Mouse (Mus musculus) hindbrain, embryonic 14.5 days (tissue): ENCODE measurements at regions not wholly inside any gene's neighbourhood (a gene's known extent, or its start where the extent isn't known, plus 50 kb on each side); places are given as distances from the start of the nearest gene placed in this dataset.
A peak's percentile ranks its signal among the peaks of the same experiment; 100 is the strongest.

ENCODE experiments used
- ATAC-seq: fragments of 200-750 bp; cut with Nextera tagmentation; 2 replicates; pipeline ENCODE4 v1.8.0; 2017; ENCODE audit warnings: moderate number of reproducible peaks, mild to moderate bottlenecking, moderate TSS enrichment, moderate library complexity; ENCODE audit not compliant: low FRiP score
- DNase-seq: peaks from one replicate; pipeline ENCODE4 v3.0.0-alpha.2; 2015; ENCODE audit warnings: low spot score
- H3K27ac ChIP-seq: fragments of 300-500 bp; sonication (generic); 2 replicates; pipeline ENCODE4 v1.5.1; 2014; ENCODE audit warnings: mild to moderate bottlenecking, moderate library complexity
- H3K27me3 ChIP-seq: fragments of 300-500 bp; sonication (generic); 2 replicates; pipeline ENCODE4 v1.6.1; 2014; ENCODE audit warnings: mild to moderate bottlenecking, low read length, mixed read lengths; ENCODE audit not compliant: control insufficient read depth, insufficient read depth
- H3K36me3 ChIP-seq: fragments of 300-500 bp; sonication (generic); replicated peaks from 2 replicates; pipeline ENCODE4 v1.6.1; 2014; ENCODE audit not compliant: control insufficient read depth, insufficient read depth
- H3K4me1 ChIP-seq: fragments of 300-500 bp; sonication (generic); replicated peaks from 2 replicates; pipeline ENCODE4 v1.6.1; 2014; ENCODE audit warnings: antibody characterized with exemption, low read length, mixed read lengths; ENCODE audit not compliant: control insufficient read depth, insufficient read depth
- H3K4me2 ChIP-seq: fragments of 300-500 bp; sonication (generic); replicated peaks from 2 replicates; pipeline ENCODE4 v1.6.1; 2014; ENCODE audit warnings: mild to moderate bottlenecking, moderate library complexity
- H3K4me3 ChIP-seq: fragments of 300-500 bp; sonication (generic); replicated peaks from 2 replicates; pipeline ENCODE4 v1.5.1; 2014; ENCODE audit warnings: mild to moderate bottlenecking, low read length
- H3K9ac ChIP-seq: fragments of 300-500 bp; sonication (generic); 2 replicates; pipeline ENCODE4 v1.6.1; 2014
- H3K9me3 ChIP-seq: fragments of 300-500 bp; sonication (generic); 2 replicates; pipeline ENCODE4 v1.6.1; 2016; ENCODE audit warnings: low read length; ENCODE audit not compliant: control insufficient read depth
- WGBS: fragments of 180-500 bp; shearing (Covaris S2); extraction: QIAGEN DNeasy Blood & Tissue Kit; methylation state at CpG from one replicate; pipeline ENCODE4 v1.1.7; 2014; 5-methylcytosine and 5-hydroxymethylcytosine counted together

DNA sequence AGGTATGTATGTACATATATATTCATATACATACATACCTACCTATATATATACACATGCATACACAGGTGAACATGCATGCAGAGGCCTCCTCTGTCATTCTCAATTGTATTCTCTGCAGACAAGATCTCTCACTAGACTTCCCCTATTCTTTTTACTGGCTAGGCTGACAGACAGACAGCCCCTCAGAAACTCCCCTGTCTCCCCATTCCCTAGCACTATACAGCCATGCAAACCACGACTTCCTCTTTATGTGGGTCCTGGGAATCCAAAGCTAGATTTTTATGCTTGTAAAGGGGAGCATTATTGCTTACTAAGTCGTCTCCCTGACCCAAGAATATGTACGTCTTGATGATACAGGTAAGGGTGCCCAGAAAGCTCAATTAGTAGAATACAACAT, 86.9 kb downstream of the Fam124b start:
- 77% methylated on average over 3 of the region's 3 CpGs for WGBS
- no peak for ATAC-seq
- Histone ChIP-seq H3K4me3 (no peak overlapping the region), H3K4me2 (no peak overlapping the region), H3K9ac (no peak overlapping the region), H3K36me3 (no peaks in the 10 kb centered on the region), H3K27ac (no peak overlapping the region), H3K9me3 (no peaks in the 10 kb centered on the region), H3K27me3 (no peaks in the 10 kb centered on the region), H3K4me1 (no peaks in the 10 kb centered on the region)
- DNase-seq = no peak

DNA sequence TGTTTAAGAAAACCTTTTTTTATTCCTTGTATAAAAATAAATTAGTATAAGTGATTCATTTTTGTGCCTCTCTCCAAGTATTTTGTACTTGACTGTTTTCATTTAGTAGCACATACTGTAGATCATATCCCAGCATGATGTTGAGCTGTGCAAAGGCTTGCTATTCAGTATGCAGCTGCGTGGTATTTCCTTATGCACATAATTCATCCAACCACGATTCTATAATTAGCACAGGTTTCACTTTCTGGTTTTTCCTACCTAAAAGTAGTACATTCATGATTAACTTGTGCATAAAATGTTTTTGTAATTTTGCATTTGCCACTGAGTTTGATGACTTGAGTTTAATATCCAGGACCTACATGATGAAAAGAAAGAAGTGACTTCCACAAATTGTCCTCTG, 94.3 kb downstream of the Fam124b start:
- Histone ChIP-seq H3K4me3 (no peak overlapping the region), H3K36me3 (no peaks in the 10 kb centered on the region), H3K4me1 (no peaks in the 10 kb centered on the region), H3K4me2 (no peak overlapping the region), H3K9ac (no peak overlapping the region), H3K9me3 (no peaks in the 10 kb centered on the region), H3K27ac (no peak overlapping the region), H3K27me3 (no peaks in the 10 kb centered on the region)
- no peak for ATAC-seq
- WGBS = 87% methylated on average over 2 of the region's 2 CpGs
- peak; percentile 18 for DNase-seq

DNA sequence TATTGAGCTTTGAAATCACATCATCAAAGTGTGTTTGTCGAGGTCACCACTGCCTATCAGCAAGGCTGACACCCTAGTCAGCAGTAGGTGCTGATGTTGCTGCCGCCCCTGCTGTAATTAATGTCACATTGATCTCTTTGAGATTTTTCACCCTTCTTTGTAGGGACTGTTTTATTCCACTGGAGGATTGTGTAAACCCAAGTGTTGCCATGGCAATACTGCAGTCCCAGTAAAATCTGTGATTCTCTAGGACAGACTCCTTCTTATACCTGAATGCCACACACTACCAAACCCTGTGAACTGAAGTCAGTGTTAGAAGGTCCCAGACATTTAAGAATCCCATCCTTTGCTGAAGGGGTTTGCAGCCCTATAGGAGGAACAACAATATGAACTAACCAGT, 102.4 kb downstream of the Fam124b start:
- WGBS = 40% methylated on average over 2 of the region's 2 CpGs
- Histone ChIP-seq H3K27me3 (no peaks in the 10 kb centered on the region), H3K9ac (no peak overlapping the region), H3K27ac (no peak overlapping the region), H3K4me3 (no peak overlapping the region), H3K4me2 (no peak overlapping the region), H3K36me3 (no peaks in the 10 kb centered on the region), H3K4me1 (no peaks in the 10 kb centered on the region), H3K9me3 (no peaks in the 10 kb centered on the region)
- ATAC-seq (no peak), DNase-seq (no peak)

DNA sequence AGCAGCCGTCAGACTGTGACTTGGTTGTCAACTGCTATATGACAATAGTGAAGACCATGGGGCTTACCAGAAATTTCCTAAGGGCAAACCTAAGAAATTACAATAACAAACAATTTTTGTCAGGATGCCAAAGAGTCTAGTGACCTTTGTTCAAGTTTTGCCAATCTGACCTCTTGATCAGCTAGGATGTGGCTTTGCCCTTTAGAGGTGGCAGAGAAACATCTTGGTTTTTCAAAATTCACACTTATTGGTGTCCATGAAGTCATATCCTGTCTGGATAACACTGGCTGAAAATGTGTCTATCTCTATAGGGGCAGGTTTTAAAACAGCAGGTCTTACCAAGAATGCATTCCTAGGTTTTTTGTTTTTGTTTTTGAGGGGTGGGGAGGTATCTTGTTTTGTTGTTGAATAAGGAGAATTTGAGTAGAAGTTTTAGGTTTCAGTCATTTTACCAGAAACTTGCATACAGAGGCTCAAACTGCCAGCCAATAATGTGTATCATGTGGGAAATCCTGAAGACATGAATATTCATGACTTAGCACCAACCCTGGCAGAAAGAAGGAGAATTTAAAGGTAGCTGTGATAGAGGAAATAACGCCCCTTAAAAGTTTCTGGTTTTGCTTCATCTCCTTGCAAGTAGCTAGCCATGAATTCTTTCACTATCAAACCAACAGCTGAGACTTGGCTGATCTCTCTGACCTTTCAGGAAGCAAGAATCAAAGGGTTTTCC, 110.4 kb downstream of the Fam124b start:
- Histone ChIP-seq H3K4me1 (no peaks in the 10 kb centered on the region), H3K4me2 (no peak overlapping the region), H3K27me3 (no peaks in the 10 kb centered on the region), H3K9me3 (no peaks in the 10 kb centered on the region), H3K4me3 (no peak overlapping the region), H3K36me3 (no peaks in the 10 kb centered on the region), H3K27ac (no peak overlapping the region), H3K9ac (no peak overlapping the region)
- 80% methylated on average over 2 of the region's 2 CpGs for WGBS
- no peak for DNase-seq
- ATAC-seq = no peak

DNA sequence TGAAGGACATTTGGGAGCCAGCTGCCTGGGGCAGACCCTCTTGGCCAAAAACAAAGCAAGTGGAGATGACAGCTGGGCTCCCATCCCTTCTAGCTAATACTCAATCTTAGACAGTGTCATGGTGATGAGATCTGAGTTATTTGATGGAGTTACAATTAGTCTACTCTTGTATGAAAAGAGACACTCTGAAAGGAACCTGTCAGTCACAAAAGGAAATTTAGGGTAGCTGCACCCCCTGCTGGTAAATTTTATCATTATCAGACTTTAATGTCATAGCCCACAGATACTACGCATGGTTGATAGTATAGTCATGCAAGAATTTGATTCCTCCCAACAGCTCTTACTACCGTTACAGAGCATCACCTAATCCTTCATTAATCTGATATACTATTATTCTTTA, 112.0 kb downstream of the Fam124b start:
- no peak overlapping the region for H3K4me3 ChIP-seq
- H3K36me3 ChIP-seq = no peaks in the 10 kb centered on the region
- 73% methylated on average over 2 of the region's 2 CpGs for WGBS
- H3K4me2 ChIP-seq = no peak overlapping the region
- peak; percentile 31; the same call in 1 of the 2 replicates for ATAC-seq
- H3K27ac ChIP-seq = no peak overlapping the region
- no peaks in the 10 kb centered on the region for H3K4me1 ChIP-seq
- peak; percentile 71 for DNase-seq
- H3K9me3 ChIP-seq = no peaks in the 10 kb centered on the region
- H3K27me3 ChIP-seq = no peaks in the 10 kb centered on the region
- H3K9ac ChIP-seq = no peak overlapping the region

DNA sequence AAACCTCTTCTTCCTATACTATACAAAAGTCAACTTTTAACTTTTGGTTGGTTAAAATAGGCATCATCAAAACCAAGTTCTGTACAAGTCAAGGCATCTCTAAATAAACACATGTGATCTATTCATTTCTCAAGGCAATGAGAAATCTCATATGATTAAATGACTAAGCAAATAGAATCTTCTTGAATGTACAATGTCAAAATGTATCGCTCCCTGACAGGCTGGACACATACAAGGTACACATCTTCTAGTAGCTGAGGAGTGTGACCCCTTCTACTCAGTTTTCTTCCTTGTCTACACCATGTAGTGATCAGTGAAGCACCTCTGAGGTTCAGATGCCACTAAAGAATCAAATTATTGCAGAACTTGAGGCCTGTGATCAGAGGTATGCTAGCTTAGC, 120.0 kb downstream of the Fam124b start:
- Histone ChIP-seq H3K27me3 (no peaks in the 10 kb centered on the region), H3K9ac (no peak overlapping the region), H3K27ac (no peak overlapping the region), H3K9me3 (no peaks in the 10 kb centered on the region), H3K4me3 (no peak overlapping the region), H3K4me1 (no peaks in the 10 kb centered on the region), H3K4me2 (no peak overlapping the region), H3K36me3 (no peaks in the 10 kb centered on the region)
- 100% methylated on average over 1 of the region's 1 CpGs for WGBS
- DNase-seq (no peak), ATAC-seq (no peak)

DNA sequence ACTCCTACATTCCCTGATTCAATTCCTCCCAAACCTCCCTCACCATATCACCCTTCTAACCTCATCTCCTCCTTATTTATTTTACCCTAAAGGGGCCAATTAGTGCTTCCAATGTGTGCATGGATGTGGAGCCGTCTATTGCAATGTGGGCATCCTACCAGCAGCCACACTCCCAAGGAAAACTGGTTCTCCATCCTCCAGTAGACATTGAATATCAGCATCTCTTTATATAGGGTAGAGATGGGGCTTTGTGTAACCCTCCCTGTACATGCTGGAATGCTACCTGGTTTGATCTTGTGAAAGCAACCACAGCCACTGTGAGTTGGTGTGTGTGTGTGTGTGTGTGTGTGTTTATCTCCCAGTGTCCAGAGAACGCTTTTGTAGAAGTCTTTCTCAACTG, 126.5 kb downstream of the Fam124b start:
- H3K4me3 ChIP-seq = no peak overlapping the region
- no peak for DNase-seq
- H3K4me1 ChIP-seq = no peaks in the 10 kb centered on the region
- no peaks in the 10 kb centered on the region for H3K27me3 ChIP-seq
- 73% methylated on average over 2 of the region's 2 CpGs for WGBS
- no peak for ATAC-seq
- no peak overlapping the region for H3K27ac ChIP-seq
- H3K4me2 ChIP-seq = no peak overlapping the region
- no peaks in the 10 kb centered on the region for H3K36me3 ChIP-seq
- no peaks in the 10 kb centered on the region for H3K9me3 ChIP-seq
- no peak overlapping the region for H3K9ac ChIP-seq

DNA sequence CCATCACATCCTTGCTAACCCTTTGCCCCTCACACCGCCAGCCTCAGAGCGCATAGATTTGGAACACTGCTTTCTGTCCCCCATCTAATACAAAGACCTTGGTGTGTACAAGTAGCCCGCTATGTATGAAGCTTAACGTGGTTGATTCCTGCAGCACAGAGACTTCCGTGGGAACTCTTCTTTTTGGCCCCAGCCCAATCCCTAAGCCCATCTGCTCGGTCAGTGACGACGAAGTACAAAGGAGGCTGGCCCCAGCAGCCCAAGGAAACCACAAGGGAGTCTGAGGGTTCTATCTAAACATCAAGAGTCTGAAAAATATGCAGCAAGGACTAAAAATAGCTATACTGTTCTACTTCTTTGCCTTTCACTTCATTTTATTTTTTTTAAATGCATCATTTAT, 126.9 kb downstream of the Fam124b start:
- Histone ChIP-seq H3K27me3 (no peaks in the 10 kb centered on the region), H3K9ac (no peak overlapping the region), H3K4me2 (no peak overlapping the region), H3K9me3 (no peaks in the 10 kb centered on the region), H3K4me1 (no peaks in the 10 kb centered on the region), H3K36me3 (no peaks in the 10 kb centered on the region), H3K4me3 (no peak overlapping the region), H3K27ac (no peak overlapping the region)
- WGBS = 63% methylated on average over 8 of the region's 8 CpGs
- DNase-seq (no peak), ATAC-seq (peak; percentile 43; the same call in 1 of the 2 replicates)

DNA sequence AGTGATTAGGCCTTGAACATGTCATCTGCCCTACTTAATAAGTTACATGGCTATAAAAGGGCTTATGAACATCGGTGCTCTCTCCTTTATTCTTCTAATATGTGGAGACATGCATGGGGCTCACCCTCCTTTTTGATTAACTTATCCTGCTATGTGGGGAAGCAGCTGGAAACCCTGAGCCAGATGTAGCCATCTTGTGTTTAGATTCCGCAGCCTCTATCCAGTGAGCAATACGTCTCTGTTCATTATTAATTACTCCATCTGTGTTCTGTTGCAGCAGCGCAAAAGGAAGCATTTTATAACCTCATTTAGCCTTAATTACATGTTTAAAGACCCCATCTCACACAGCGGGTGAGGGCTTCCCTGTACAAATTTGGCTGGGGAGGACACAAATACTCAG, 129.6 kb downstream of the Fam124b start:
- Histone ChIP-seq H3K36me3 (no peaks in the 10 kb centered on the region), H3K27ac (no peak overlapping the region), H3K9ac (no peak overlapping the region), H3K4me1 (no peaks in the 10 kb centered on the region), H3K27me3 (no peaks in the 10 kb centered on the region), H3K4me3 (no peak overlapping the region), H3K9me3 (no peaks in the 10 kb centered on the region), H3K4me2 (no peak overlapping the region)
- WGBS = 53% methylated on average over 5 of the region's 5 CpGs
- ATAC-seq (peak; percentile 60; the same call in 1 of the 2 replicates), DNase-seq (no peak)

DNA sequence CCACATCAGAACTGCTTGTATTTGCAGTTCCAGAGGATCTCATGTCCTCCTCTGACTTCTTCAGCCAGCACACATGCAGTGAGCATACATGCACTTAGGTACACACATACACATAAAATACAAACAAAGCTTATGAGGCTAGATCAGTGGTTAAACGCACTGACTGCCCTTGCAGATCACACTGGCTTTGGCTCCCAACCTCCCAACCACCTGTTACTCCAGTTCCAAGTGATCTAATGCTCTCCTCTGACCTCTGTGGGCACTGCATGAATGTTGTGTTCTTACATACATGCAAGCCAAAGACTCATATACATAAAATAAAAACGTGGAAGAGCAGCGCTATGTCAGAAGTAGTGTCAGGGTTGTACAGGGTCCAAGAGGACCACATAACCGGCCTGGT, 141.9 kb downstream of the Fam124b start:
- Histone ChIP-seq H3K27me3 (no peaks in the 10 kb centered on the region), H3K36me3 (no peaks in the 10 kb centered on the region), H3K4me1 (no peaks in the 10 kb centered on the region), H3K9me3 (no peaks in the 10 kb centered on the region), H3K27ac (no peak overlapping the region), H3K4me2 (no peak overlapping the region), H3K4me3 (no peak overlapping the region), H3K9ac (no peak overlapping the region)
- ATAC-seq (no peak), DNase-seq (no peak)
- WGBS = 92% methylated on average over 4 of the region's 4 CpGs
